11 mouse cellular contexts compared by ENCODE assay signal in the genomic region with DNA sequence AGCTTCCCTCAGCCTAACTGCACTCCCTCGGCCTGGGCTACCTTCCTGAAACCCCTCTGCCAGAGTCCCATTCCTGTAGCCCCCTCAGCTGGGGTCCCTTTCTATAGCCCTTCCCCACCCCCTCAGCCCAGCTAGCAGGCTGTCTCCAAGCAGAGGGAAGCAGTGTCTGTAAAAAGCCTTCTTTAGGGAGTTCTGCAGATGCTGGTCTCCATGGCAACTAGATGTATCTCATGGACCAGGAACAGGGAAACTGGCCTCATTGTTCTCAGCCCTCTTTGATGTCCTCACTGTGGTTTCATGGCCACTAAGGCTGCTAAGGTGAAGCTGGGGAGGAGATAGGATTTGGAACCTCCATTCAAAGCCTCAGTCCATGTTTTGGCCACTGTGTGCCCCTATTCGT.
DNase-seq lines count a peak whose midpoint lies in the region; ATAC-seq and TF ChIP-seq lines count a peak whose summit lies in the region.
"Had no signal": no experiment of that assay in that cellular context is flagged by ENCODE, and none has a peak within 500 bp of the region (broad histone marks: within the 10 kb centered on the region; RNA-seq: fewer than 3 reads in every experiment).

No protein-coding gene starts in this region.

- peak; percentile 85 for ATAC-seq in hindbrain, embryonic 15.5 days (ENCODE audit: low FRiP score, low read depth)
- peak; percentile 85 for ATAC-seq in midbrain, embryonic 16.5 days

- peak overlapping the region; percentile 77 for H3K27ac ChIP-seq in hindbrain, embryonic 15.5 days (replicated peaks)
- H3K27ac ChIP-seq in midbrain, embryonic 16.5 days (ENCODE audit: low read length), result peak overlapping the region; percentile 88
- no peak overlapping the region for H3K27ac ChIP-seq in thymus, adult 2 months (ENCODE audit: control insufficient read depth, insufficient read depth, low read length)
- H3K27ac ChIP-seq: stomach, embryonic 15.5 days had no signal

- H3K4me2 ChIP-seq in hindbrain, embryonic 15.5 days, result no peak overlapping the region
- H3K4me2 ChIP-seq in midbrain, embryonic 16.5 days (ENCODE audit: low read length), result no peak overlapping the region
- H3K4me2 ChIP-seq: stomach, embryonic 15.5 days had no signal

- no peak for TF ChIP-seq POLR2A in thymus, adult 2 months (IDR thresholded peaks at IDR 0.05; ENCODE audit: control insufficient read depth, extremely low read depth, insufficient read depth, low read length, poor library complexity)

- no peak overlapping the region for H3K4me3 ChIP-seq in hindbrain, embryonic 15.5 days
- no peak overlapping the region for H3K4me3 ChIP-seq in midbrain, embryonic 16.5 days (ENCODE audit: low read depth, low read length)
- H3K4me3 ChIP-seq in thymus, adult 2 months (ENCODE audit: control insufficient read depth, insufficient read depth, low read length), result no peak overlapping the region
- H3K4me3 ChIP-seq: stomach, embryonic 15.5 days had no signal

- peaks cover 27% of the 10 kb centered on the region for H3K4me1 ChIP-seq in hindbrain, embryonic 15.5 days (replicated peaks)
- H3K4me1 ChIP-seq in midbrain, embryonic 16.5 days (ENCODE audit: control insufficient read depth, insufficient read depth, low read length), result peaks cover 27% of the 10 kb centered on the region
- H3K4me1 ChIP-seq in thymus, adult 2 months (replicated peaks; ENCODE audit: control insufficient read depth, insufficient read depth, low read length), result no peaks in the 10 kb centered on the region
- H3K4me1 ChIP-seq: stomach, embryonic 15.5 days had no signal

- TF ChIP-seq CTCF in thymus, adult 2 months (IDR thresholded peaks at IDR 0.05; ENCODE audit: borderline replicate concordance, control insufficient read depth, extremely low read depth, insufficient read depth, low read length, poor library complexity), result no peak

- peak; percentile 53 for DNase-seq in left cerebral cortex, adult 11 months (ENCODE audit: low spot score)
- no peak for DNase-seq in left cerebral cortex, postnatal 4 days
- DNase-seq in ovary, postnatal 14 days (ENCODE audit: low spot score), result no peak
- DNase-seq in thymus, adult 2 months, result no peak
- no peak for DNase-seq in heart, adult 8-10 months (ENCODE audit: low spot score)
- no peak for DNase-seq in adrenal gland, adult 8-10 months
- DNase-seq: heart, adult 11 months; lung, adult 18-20 months had no signal

- H3K27me3 ChIP-seq in hindbrain, embryonic 15.5 days, result no peaks in the 10 kb centered on the region
- no peaks in the 10 kb centered on the region for H3K27me3 ChIP-seq in midbrain, embryonic 16.5 days (ENCODE audit: control insufficient read depth, insufficient read depth, low read depth, low read length)
- no peaks in the 10 kb centered on the region for H3K27me3 ChIP-seq in thymus, adult 2 months (ENCODE audit: control insufficient read depth, insufficient read depth, low read length)
- H3K27me3 ChIP-seq: stomach, embryonic 15.5 days had no signal

- no peaks in the 10 kb centered on the region for H3K36me3 ChIP-seq in hindbrain, embryonic 15.5 days
- no peaks in the 10 kb centered on the region for H3K36me3 ChIP-seq in midbrain, embryonic 16.5 days (ENCODE audit: control insufficient read depth, insufficient read depth, low read length)
- no peaks in the 10 kb centered on the region for H3K36me3 ChIP-seq in thymus, adult 2 months (ENCODE audit: control insufficient read depth, insufficient read depth, low read length)
- H3K36me3 ChIP-seq: stomach, embryonic 15.5 days had no signal

- intact Hi-C loops in left cerebral cortex, postnatal 4 days (cut with DNase I), result no loop called here

- H3K9ac ChIP-seq in hindbrain, embryonic 15.5 days, result no peak overlapping the region
- no peak overlapping the region for H3K9ac ChIP-seq in midbrain, embryonic 16.5 days (ENCODE audit: low read depth, low read length)
- H3K9ac ChIP-seq: stomach, embryonic 15.5 days had no signal

- WGBS in hindbrain, embryonic 15.5 days, result 25% methylated on average over 2 of the region's 2 CpGs
- 12% methylated on average over 2 of the region's 2 CpGs for WGBS in midbrain, embryonic 16.5 days
- 68% methylated on average over 2 of the region's 2 CpGs for WGBS in thymus, adult 2 months

- H3K9me3 ChIP-seq in hindbrain, embryonic 15.5 days, result no peaks in the 10 kb centered on the region
- H3K9me3 ChIP-seq in midbrain, embryonic 16.5 days (replicated peaks; ENCODE audit: control insufficient read depth, low read length, poor library complexity, severe bottlenecking), result no peaks in the 10 kb centered on the region
- H3K9me3 ChIP-seq: stomach, embryonic 15.5 days had no signal
